Mouse (Mus musculus) erythroblast, adult 5-6 weeks (primary cell): ENCODE measurements around the gene Jade1. TPM values are rescaled to one million over a fixed set of nuclear protein-coding genes. Genes with fewer than 3 reads are reported as not detected.

ENCODE experiments used
- ATAC-seq: replicated peaks from 2 replicates; pipeline ENCODE4 v1.8.0; 2016; ENCODE audit warnings: moderate number of reproducible peaks, mild to moderate bottlenecking, moderate TSS enrichment, inconsistent platforms; ENCODE audit not compliant: poor library complexity, low FRiP score, severe bottlenecking
- total RNA-seq, 2 experiments: library from RNA; stranded (forward) in 1 of 2; stranded (reverse) in 1 of 2; fragments of 150-400 nt in 1 of 2; fragments of 200-764, 138-1000 nt in 1 of 2; gene quantifications; 2 replicates each; pipeline versions ENCODE4 v1.2.3 to v1.2.4; 2015 to 2017; ENCODE audit warnings: low replicate concordance in 2 of 2

The Jade1 gene
- total RNA-seq, 2 experiments from 2014 or later: 11.9 to 23.9 TPM

DNA sequence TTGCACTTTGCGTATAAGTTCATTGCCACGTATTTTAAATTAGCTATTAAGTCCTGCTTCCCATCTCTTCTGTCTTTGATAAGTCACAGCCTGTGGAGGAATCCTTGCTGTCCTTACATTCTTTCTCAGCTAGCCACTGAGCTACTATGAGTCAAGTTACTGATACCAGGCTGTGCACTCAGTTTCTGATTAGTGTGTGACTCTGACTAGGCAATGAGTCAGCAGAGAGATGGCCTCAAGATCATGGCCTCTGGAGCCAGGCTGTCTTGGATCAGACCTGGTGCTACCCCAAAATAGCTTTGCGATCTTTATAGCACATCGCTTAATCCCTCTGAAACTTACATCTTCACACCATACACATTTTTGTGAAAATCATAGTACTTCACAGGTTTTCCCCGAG lies 8.2 kb upstream of the Jade1 start:
- ATAC-seq: no peak

DNA sequence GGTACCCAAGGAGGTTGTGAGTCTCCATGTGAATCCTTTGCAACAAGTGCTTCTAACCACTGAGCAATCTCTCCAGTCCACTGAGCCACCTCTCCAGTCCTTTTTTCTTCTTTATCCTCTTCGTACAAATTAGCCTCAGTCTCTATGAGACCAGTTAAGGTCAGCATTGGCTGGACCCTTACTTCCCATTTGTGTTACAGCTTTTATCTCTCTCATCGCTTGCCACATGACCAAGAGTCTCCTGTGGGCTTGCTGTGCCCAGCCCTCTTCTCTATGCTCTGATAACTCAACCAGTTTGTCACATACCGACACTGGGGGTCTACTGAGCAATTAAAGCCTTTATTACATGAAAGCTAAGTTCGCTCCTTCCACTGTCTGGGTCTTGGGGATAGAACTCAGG lies 7.3 kb upstream of the Jade1 start:
- ATAC-seq: no peak

GRCm38 (mm10) chr3:41551671-41552070 lies 3.9 kb upstream of the Jade1 start:
- ATAC-seq: no peak

DNA sequence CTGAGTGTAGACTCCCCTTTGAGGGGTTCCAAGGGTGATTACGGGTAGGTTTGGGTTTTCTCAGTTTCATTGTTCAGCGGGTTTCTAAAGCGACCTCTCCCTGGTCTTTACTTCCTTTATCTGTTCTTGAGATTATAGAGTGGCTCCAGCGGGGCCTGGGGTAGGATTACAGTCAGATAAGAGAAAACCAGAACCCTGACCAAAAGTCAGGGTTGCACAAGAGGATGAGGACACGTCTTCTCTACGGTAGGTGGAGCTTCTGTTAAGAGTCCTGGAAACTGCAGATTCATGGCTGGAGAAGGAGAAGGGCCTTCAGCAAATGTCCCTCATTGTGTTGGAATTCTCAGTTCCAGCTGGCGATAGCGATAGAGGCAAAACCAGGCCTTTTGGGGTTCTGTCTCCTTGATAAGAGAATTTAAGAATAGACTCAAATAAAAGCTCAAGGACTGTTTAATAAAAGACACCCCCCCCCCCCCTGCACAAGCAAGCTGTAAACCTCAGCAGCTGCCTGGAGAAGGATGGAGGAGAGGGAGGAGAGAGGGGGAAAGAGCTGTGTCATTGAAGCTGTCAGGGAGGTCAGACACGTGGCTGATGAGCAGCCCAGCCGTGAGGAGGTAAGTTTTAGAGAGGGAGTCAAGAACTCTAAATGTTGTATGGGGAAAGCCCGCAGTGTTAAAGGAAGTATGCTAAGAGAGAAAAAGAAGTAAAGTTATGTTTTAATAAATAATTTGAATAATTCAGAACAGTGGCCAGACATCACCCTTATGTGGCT lies 2.6 kb upstream of the Jade1 start:
- ATAC-seq: no peak

DNA sequence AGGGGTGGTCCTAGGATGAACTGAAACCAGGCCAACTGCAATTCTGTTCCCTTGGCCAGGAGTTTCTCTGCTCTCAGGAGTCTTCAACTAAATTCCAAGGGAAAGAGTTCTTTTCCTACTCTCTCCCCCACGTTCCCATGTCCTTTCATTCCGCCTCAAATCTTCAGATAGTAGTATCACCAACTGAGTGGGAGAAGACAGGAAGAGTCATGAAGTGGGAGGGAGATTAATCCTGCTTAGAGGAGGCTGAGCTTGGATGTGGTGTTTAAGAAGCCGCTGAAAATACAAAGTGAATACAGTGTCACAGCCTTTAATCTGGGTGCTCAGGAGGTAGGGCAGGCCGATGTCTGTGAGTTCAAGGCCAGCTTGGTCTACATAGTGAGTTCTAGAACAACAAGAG lies 1.9 kb upstream of the Jade1 start:
- ATAC-seq: no peak

DNA sequence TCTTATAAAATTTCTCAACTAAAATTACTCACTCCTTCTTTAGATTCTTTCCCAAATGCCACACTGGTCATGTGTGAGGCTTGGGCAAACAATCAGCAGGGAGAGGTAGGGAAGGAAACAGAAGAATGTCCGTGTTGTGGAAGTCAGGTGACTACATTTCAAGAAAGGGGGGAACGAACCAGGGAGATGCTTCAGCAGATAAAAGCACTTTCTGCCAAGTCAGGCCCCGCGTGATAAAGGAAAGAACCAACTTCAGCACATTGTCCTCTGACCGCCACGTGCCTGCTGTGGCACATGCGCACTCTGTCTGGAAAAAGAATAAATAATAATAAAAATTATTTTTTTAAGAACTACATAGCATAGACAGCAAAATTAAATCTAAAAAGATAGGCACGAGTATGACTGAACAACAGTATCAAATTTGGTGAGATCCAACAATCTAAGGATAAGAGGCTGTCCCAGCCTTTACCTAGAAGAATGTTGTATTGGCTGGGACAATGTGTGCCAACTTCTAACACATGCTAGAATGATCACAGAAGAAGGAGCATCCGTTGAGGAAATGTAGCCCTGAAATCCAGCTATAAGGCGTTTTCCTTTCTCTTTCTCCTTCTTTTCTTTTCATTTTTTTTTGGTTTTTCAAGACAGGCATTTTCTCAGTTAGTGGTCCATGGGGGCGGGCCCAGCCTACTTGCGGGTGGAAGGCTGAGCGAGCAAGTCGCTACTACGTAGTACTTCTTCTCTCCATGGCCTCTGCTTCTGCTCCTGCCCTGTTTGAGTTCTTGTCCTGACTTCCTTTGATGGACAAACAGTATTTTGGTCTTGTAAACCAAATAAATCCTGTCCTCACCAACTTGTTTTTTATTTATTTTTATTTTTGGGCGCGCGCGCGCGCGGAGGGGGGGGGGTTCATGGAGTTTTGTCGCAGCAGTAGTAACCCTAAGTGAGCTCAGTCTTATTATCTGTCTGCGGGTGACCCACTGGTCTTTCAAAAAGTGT lies 753 bp upstream of the Jade1 start:
- no peak for ATAC-seq

- ATAC-seq: no peak
Measured at GRCm38 (mm10) chr3:41556451-41557266, 1.1 kb downstream of the Jade1 start.

GRCm38 (mm10) chr3:41557267-41557995 lies 1.9 kb downstream of the Jade1 start:
- no peak for ATAC-seq

DNA sequence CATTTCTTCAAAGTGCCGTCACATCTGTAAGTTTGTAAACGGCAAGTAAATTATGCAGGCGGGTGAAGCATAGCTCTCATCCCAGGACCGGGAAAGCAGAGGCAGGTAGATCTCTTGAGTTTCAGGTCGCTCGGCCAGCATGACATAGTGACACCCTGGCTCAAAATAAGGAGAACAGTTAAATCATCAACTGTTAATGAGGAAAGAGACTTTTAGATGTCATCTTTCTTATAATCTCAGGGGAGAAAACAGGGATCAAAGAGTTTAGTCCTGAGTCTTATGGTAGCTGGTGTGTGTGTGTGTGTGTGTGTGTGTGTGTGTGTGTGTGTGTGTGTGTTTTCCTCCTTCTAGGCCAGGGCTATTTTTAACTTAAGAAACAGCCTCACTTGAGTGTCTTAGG lies 5.0 kb downstream of the Jade1 start:
- ATAC-seq: no peak

DNA sequence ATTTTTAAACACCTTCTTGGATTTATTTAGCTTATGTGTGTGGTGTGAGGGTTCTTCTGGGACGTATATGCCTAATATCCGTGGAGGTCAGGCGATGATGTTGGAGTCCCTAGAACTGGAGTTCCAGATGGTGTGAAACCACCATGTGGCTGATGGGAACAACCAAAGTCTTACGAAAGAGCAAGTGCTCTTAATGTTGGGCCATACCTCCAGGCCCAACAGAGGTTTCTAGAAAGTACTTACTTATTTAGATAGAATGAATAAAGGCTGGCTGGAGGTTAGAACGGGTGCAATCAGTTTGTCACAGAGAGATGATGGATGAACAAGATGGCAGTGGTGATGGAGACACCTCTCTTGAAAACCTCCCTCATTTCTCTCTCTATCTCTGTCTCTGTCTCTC lies 6.3 kb downstream of the Jade1 start:
- ATAC-seq: no peak

GRCm38 (mm10) chr3:41563211-41563931 lies 7.8 kb downstream of the Jade1 start:
- ATAC-seq: peak; percentile 71

- ATAC-seq: no peak
Measured at GRCm38 (mm10) chr3:41563997-41564396, 8.5 kb downstream of the Jade1 start.

DNA sequence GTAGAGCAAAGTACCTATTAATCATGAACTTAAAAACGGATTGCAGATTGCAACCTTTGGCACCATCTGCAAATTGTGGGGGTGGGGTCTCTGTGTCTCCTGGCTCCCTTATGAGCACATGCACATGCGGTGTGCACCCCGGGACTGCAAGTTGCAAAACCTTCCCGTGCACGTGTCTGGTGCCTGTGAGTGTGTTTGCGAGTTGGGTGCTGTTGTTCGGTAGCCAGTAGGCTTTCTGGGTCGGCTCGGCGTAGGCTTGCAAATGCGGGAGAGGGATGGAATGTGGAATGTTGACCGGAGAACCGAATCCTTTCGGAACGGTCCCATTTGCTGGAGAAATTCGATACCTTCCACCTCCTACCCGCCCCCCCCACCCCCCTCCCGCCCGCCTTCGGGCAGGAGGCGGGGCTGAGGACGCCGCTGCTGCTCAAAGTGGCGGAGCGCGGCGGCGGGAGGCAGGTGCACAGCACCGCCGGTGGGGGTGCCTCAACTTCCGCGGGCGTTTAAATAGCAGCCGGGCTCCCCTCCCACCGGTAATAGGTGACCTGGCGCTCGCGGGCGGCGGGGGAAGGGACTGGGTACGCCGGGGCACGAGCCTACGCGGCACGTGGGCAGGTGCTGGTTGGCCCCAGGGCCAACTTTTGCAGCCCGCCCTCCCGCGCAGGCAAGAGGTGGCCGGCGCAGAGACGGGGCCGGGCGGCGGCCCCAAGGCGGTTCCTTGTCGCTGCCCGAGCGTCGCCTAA lies 9.1 kb downstream of the Jade1 start:
- ATAC-seq: peak; percentile 42

DNA sequence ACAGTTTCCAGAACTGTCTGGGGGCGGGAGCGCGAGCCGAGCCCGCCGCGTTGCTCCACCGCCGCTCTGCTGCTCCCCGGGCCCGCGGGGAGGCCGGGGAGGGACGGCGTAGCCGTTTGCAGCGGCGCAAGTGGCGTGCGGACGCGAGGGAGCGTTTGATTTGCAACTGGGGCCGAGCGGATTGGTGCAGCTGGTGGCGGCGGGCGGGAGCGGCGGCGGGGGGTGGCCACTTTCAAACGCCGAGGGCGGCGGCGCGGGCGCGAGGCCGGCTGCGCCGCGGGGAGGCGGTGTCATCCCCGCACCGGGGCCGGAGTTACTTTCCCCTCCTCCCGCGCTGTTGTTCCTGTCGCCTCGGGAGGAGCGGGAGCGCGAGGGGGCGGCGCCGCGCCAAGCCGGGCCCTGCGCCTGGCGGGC lies 9.9 kb downstream of the Jade1 start:
- peak; percentile 70 for ATAC-seq

DNA sequence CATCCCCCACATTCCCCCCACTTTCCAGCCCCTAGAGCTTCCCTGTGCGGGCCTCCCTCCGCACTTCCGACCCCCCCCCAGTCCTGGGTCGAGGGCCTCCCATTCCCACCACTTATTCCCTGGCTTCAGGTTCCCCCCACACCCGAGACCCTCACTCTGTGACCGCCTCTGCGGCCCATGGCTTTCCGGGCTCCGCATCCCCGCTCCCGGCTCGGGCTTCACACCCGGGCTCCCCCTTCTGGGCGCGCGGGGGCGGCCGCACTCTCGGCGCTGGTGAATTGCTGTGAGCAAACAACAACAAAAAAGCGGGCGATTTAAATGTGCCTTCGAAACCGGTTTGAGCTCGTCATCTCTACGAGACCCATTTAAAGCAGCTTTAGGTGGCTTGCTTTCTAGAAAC lies 10.4 kb downstream of the Jade1 start:
- peak; percentile 68 for ATAC-seq

DNA sequence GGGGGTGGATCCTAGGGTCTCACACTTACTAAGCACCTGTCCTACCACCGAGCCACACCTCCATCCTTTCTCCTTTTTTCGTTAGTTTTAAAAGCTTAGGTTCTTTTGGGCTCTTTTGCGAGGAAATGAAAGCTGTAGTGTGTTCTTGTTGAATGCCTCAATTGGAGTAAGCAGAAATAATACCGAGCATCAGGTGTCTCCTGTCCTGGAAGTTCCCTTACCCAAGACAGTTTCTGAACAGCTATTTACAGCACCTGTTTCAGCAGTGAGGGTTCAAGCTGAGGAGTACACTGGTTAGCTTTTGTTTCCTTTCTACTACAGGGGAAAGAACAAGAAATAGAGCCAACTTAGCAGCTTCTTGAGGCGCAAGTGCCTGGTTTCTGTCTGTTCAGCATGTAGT lies 14.4 kb downstream of the Jade1 start:
- no peak for ATAC-seq

- ATAC-seq: no peak
Measured at GRCm38 (mm10) chr3:41572131-41572530, 16.6 kb downstream of the Jade1 start.

GRCm38 (mm10) chr3:41572968-41573367 lies 17.4 kb downstream of the Jade1 start:
- no peak for ATAC-seq
